Mouse (Mus musculus) cerebellum, adult 9-11 months (tissue): ENCODE measurements at regions not wholly inside any gene's neighbourhood (a gene's known extent, or its start where the extent isn't known, plus 50 kb on each side); places are given as distances from the start of the nearest gene placed in this dataset.

ENCODE experiments used
- DNase-seq: peaks from one replicate; pipeline ENCODE4 v3.0.0; 2022

GRCm38 (mm10) chr13:71653212-71653938 is 310.1 kb downstream of the Irx1 start:
- no peak for DNase-seq

- no peak for DNase-seq
Measured at GRCm38 (mm10) chr13:71649876-71650275, 313.6 kb downstream of the Irx1 start.

GRCm38 (mm10) chr13:71649031-71649430 is 314.5 kb downstream of the Irx1 start:
- DNase-seq = no peak

GRCm38 (mm10) chr13:71631447-71631846 is 332.1 kb downstream of the Irx1 start:
- DNase-seq = no peak

- no peak for DNase-seq
Measured at GRCm38 (mm10) chr13:71617198-71617597, 346.3 kb downstream of the Irx1 start.

GRCm38 (mm10) chr13:71612393-71613179 is 350.9 kb downstream of the Irx1 start:
- DNase-seq = no peak

GRCm38 (mm10) chr13:71582486-71582885 is 381.0 kb downstream of the Irx1 start:
- DNase-seq = no peak

GRCm38 (mm10) chr13:71565895-71566294 is 397.6 kb downstream of the Irx1 start:
- DNase-seq = no peak

GRCm38 (mm10) chr13:71565388-71565787 is 398.1 kb downstream of the Irx1 start:
- DNase-seq = no peak

GRCm38 (mm10) chr13:71558477-71559215 is 404.9 kb downstream of the Irx1 start:
- no peak for DNase-seq

GRCm38 (mm10) chr13:71555471-71555870 is 408.1 kb downstream of the Irx1 start:
- DNase-seq = no peak

GRCm38 (mm10) chr13:71550109-71550508 is 413.4 kb downstream of the Irx1 start:
- DNase-seq = no peak

- no peak for DNase-seq
Measured at GRCm38 (mm10) chr13:71549206-71549831, 414.2 kb downstream of the Irx1 start.

- no peak for DNase-seq
Measured at GRCm38 (mm10) chr13:71538226-71538625, 425.3 kb downstream of the Irx1 start.

GRCm38 (mm10) chr13:71532796-71533351 is 430.6 kb downstream of the Irx1 start:
- DNase-seq = no peak

GRCm38 (mm10) chr13:71529397-71530122 is 434.0 kb downstream of the Irx1 start:
- DNase-seq = no peak

- no peak for DNase-seq
Measured at GRCm38 (mm10) chr13:71517776-71518175, 445.7 kb downstream of the Irx1 start.

- no peak for DNase-seq
Measured at GRCm38 (mm10) chr13:71513204-71513603, 450.3 kb downstream of the Irx1 start.

GRCm38 (mm10) chr13:71507956-71508401 is 455.5 kb downstream of the Irx1 start:
- DNase-seq = no peak

GRCm38 (mm10) chr13:71507421-71507931 is 456.0 kb downstream of the Irx1 start:
- no peak for DNase-seq

- no peak for DNase-seq
Measured at GRCm38 (mm10) chr13:71506777-71507176, 456.7 kb downstream of the Irx1 start.

- no peak for DNase-seq
Measured at GRCm38 (mm10) chr13:71489773-71490172, 473.8 kb downstream of the Irx1 start.
